Mouse (Mus musculus): Measurements from ENCODE around the gene Dnaic1. TPM values are rescaled to one million over a fixed set of nuclear protein-coding genes. Genes with fewer than 3 reads are reported as not detected.

The Dnaic1 gene
- polyA plus RNA-seq, 1 experiment from 2014 or later: 2.1 TPM

DNA sequence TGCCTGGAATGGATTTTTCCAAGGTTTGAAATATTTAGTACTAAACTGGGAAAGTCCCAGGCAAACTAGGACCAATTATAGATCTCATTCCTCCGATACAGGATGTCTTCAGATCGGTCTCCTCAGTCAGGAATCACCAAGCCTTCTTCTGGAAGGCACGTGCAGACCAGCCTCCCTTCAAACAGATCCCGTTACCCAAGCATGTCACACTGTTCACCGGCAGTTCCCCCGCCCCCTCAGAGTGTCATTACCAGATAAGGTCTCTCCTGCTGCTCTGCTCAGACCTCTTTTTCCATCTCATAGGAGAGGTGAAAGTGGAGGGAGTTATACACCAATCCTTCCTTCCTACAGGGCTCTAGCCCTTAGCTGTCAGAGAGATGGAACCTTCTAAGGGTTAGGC, 84.2 kb downstream of the Dnaic1 start:
- H3K9ac ChIP-seq: no peak overlapping the region
- no peak for ATAC-seq (ENCODE audit: insufficient number of reproducible peaks, low FRiP score)
- peaks cover 31% of the 10 kb centered on the region for H3K27me3 ChIP-seq (replicated peaks)
- H3K9me3 ChIP-seq (replicated peaks): no peaks in the 10 kb centered on the region
- peaks cover 3% of the 10 kb centered on the region for H3K4me1 ChIP-seq (replicated peaks)
- 0 out of 2 replicates have a peak, but pooled peaks cover 2% of the 10 kb centered on the region for H3K36me3 ChIP-seq
- WGBS: 49% methylated on average over 6 of the region's 6 CpGs
- H3K27ac ChIP-seq (ENCODE audit: poor library complexity, severe bottlenecking): no peak overlapping the region
- no peak overlapping the region for H3K4me2 ChIP-seq
- H3K4me3 ChIP-seq: no peak overlapping the region

DNA sequence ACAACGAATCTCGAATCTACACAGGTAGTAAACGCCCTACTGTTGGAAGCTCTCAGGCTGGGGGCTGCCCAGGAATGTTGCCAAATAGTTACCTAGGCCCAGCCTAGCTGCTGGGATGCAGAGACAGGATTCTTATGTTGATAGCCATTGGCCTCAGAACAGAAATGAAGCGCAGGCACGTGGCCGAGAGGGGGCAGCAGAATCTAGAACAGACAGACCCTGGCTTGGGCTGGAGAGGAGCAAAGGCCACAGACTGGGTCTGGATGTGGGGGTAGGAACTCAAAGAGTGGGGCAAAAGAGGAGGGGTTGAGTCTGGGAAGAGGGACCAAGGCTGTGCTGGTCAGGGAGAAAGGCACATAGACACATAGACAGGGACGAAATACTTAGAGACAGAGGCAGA, 84.6 kb downstream of the Dnaic1 start:
- Histone ChIP-seq H3K27ac (ENCODE audit: poor library complexity, severe bottlenecking) (no peak overlapping the region), H3K9ac (no peak overlapping the region), H3K4me2 (no peak overlapping the region), H3K4me3 (no peak overlapping the region), H3K4me1 (replicated peaks) (peaks cover 7% of the 10 kb centered on the region), H3K36me3 (0 out of 2 replicates have a peak, but pooled peaks cover 2% of the 10 kb centered on the region), H3K9me3 (replicated peaks) (no peaks in the 10 kb centered on the region), H3K27me3 (replicated peaks) (peaks cover 36% of the 10 kb centered on the region)
- WGBS: 22% methylated on average over 7 of the region's 7 CpGs
- ATAC-seq (ENCODE audit: insufficient number of reproducible peaks, low FRiP score): no peak

DNA sequence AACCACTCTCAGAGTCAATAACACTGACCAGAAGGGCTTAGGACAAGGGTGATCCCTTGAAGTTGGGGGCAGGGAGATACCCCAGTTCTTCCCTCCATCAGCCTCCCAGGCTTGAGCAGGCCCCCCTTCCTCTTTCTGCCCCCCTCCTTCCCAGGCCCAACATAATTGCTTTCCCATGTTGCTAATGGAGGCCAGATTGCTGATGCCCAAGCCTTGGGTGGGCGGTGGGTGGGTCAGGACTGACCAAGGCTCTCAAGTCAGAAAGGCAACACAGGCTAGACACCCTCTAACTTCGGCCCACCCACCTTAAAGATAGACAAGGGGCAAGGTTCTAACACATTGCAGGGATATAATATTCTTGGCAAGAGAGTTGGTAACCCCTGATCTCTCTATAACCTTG, 86.0 kb downstream of the Dnaic1 start:
- ATAC-seq (ENCODE audit: insufficient number of reproducible peaks, low FRiP score): no peak
- Histone ChIP-seq H3K9me3 (replicated peaks) (no peaks in the 10 kb centered on the region), H3K27me3 (replicated peaks) (peaks cover 45% of the 10 kb centered on the region), H3K4me1 (replicated peaks) (peaks cover 19% of the 10 kb centered on the region), H3K4me3 (no peak overlapping the region), H3K27ac (ENCODE audit: poor library complexity, severe bottlenecking) (no peak overlapping the region), H3K36me3 (0 out of 2 replicates have a peak, but pooled peaks cover 2% of the 10 kb centered on the region), H3K9ac (no peak overlapping the region), H3K4me2 (no peak overlapping the region)
- WGBS: 75% methylated on average over 2 of the region's 2 CpGs

DNA sequence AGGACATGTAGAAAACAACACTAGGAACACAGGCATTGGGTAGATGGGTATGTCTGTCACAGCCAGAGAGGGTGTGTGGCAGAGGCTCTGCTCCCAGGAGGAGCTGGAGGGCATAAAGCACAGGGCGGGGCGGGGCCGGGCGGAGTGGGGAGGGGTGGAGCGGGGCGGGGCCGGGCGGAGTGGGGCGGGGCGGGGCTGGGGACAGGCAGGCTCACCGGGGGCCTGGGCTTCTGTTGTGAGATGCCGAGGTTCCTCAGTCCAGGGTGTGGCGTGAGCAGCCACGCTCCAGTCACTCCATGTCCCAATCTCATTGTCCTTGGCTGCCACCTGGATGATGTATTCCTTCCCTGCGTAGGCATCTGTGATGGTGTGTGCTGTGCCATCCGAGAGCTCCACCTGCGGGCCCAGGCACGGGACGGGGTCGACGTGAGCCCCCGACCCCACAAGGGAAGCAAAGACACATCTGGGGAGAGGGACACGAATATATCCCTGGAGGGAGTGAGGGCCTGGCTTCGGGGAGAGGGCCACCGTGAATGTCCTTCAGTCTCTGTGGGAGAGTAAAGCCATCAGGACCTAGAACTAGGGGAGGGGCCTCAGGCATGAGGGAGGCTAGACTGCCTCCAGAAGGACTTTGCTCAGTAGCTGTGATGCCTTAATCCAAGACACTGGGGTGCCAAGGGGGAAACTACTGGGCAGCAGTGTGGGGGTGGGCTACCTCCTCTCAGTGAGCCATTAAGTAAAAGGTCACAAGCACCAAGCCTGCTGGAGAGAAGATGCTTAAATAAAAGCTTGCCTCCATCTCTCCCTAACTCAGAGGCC, 89.2 kb downstream of the Dnaic1 start:
- WGBS: 17% methylated on average over 25 of the region's 25 CpGs
- H3K36me3 ChIP-seq: 0 out of 2 replicates have a peak, but pooled peaks cover 2% of the 10 kb centered on the region
- H3K9ac ChIP-seq: peak overlapping the region; percentile 14; the same call in 1 of the 2 replicates
- H3K27ac ChIP-seq (ENCODE audit: poor library complexity, severe bottlenecking): no peak overlapping the region
- no peaks in the 10 kb centered on the region for H3K9me3 ChIP-seq (replicated peaks)
- peaks cover 67% of the 10 kb centered on the region for H3K27me3 ChIP-seq (replicated peaks)
- ATAC-seq (ENCODE audit: insufficient number of reproducible peaks, low FRiP score): 0 out of 2 replicates have a peak, but pooled peaks have one; percentile 30
- H3K4me2 ChIP-seq: peak overlapping the region; percentile 19
- peaks cover 37% of the 10 kb centered on the region for H3K4me1 ChIP-seq (replicated peaks)
- no peak overlapping the region for H3K4me3 ChIP-seq

DNA sequence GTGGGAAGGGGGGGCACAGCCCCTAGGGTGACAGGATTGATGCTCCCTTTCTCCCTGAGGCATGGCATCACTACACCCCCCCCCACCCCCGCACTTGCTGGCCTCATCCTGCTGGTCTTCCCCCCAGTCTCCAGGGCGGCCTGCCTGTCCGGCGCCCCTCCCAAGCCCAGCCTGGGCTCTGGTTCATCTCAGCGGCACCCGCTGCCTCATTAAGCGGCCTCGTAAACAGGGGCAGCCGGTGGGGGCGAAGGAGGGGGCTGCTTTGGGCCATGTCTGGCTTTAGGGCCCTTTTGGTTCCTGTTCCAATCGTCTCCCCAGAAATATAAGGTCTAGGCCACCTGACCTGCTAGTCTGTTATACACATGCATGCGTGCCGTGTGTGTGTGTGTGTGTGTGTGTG, 90.0 kb downstream of the Dnaic1 start:
- H3K4me2 ChIP-seq: no peak overlapping the region
- no peak for ATAC-seq (ENCODE audit: insufficient number of reproducible peaks, low FRiP score)
- WGBS: 46% methylated on average over 13 of the region's 13 CpGs
- H3K36me3 ChIP-seq: 0 out of 2 replicates have a peak, but pooled peaks cover 2% of the 10 kb centered on the region
- H3K27me3 ChIP-seq (replicated peaks): peaks cover 67% of the 10 kb centered on the region
- no peak overlapping the region for H3K9ac ChIP-seq
- no peak overlapping the region for H3K27ac ChIP-seq (ENCODE audit: poor library complexity, severe bottlenecking)
- no peaks in the 10 kb centered on the region for H3K9me3 ChIP-seq (replicated peaks)
- H3K4me1 ChIP-seq (replicated peaks): peaks cover 45% of the 10 kb centered on the region
- no peak overlapping the region for H3K4me3 ChIP-seq

DNA sequence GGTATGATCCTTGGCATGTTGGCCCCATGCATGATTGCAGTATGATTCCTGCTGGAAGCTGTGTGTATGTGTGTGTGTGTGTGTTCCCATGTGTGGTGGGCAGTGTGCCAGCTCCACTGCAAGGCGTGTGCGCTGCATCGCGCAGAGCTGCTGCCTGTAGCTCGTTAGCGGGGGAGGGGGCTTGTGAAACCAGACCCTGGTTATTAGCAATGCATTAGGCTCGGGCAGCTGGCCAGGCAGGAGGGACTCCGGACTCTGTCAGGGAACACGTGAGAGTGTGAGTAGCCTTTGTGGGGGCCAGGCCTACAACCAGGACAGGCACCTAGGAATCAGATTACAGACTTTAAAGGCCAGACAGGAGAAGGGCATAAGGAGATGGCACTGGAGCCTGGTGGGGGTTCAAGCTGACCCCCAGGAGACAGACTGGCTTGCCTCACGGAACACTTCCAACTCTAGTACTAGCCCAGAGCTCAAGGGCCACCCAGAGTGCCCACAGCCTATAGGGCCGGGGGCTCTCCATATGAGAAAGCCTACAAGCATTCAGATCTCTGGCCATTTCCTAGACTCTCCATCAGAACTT, 91.4 kb downstream of the Dnaic1 start:
- Histone ChIP-seq H3K27ac (ENCODE audit: poor library complexity, severe bottlenecking) (no peak overlapping the region), H3K36me3 (0 out of 2 replicates have a peak, but pooled peaks cover 2% of the 10 kb centered on the region), H3K4me1 (replicated peaks) (peaks cover 57% of the 10 kb centered on the region), H3K4me3 (no peak overlapping the region), H3K9ac (no peak overlapping the region), H3K9me3 (replicated peaks) (no peaks in the 10 kb centered on the region), H3K4me2 (no peak overlapping the region), H3K27me3 (replicated peaks) (peaks cover 62% of the 10 kb centered on the region)
- WGBS: 37% methylated on average over 11 of the region's 11 CpGs
- ATAC-seq (ENCODE audit: insufficient number of reproducible peaks, low FRiP score): 0 out of 2 replicates have a peak, but pooled peaks have one; percentile 10

DNA sequence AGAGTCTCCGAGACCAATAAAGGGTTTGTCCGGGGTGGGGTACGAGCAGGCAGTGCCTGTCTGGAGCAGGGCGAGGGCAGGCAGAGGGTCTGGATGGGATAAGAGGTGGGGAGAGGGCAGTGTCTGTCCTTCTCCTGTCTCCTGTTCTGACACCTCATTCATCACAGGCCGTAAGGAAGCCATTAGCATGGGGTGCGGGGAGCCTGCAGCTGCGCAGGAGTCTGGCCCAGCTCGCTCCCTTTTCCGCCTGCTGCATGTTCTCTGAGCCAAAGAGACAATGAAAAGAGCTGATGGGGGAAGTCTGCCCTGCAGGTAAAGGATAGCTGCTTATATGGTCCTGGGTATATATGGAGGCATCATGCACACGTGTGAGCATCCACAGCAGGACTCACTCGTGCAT, 93.1 kb downstream of the Dnaic1 start:
- peaks cover 52% of the 10 kb centered on the region for H3K27me3 ChIP-seq (replicated peaks)
- H3K27ac ChIP-seq (ENCODE audit: poor library complexity, severe bottlenecking): no peak overlapping the region
- H3K4me3 ChIP-seq: no peak overlapping the region
- H3K4me1 ChIP-seq (replicated peaks): peaks cover 57% of the 10 kb centered on the region
- no peak overlapping the region for H3K4me2 ChIP-seq
- no peaks in the 10 kb centered on the region for H3K9me3 ChIP-seq (replicated peaks)
- H3K9ac ChIP-seq: no peak overlapping the region
- 0 out of 2 replicates have a peak, but pooled peaks cover under 1% of the 10 kb centered on the region for H3K36me3 ChIP-seq
- ATAC-seq (ENCODE audit: insufficient number of reproducible peaks, low FRiP score): no peak
- WGBS: 61% methylated on average over 11 of the region's 11 CpGs

DNA sequence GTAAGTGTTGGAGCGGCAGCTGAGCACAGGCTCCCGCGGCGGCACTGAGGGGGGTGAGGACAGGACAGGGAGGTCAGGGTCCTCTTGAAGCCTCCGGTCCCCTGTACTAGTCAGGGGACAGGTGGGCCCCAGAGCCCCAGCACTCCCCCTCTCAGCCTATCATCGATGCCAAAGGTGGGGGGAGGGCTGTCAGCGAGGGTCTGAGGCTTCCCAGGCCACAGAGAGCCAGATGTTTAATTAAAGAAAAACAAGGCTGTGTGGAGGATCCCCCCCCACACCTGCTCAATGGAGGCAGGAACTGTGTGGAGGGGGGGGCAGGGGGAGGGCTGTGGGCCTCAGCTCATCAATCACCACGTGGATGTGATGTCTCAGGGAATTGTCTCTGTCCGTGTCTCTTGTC, 94.0 kb downstream of the Dnaic1 start:
- Histone ChIP-seq H3K4me3 (no peak overlapping the region), H3K27me3 (replicated peaks) (peaks cover 48% of the 10 kb centered on the region), H3K36me3 (no peaks in the 10 kb centered on the region), H3K4me2 (no peak overlapping the region), H3K9me3 (replicated peaks) (no peaks in the 10 kb centered on the region), H3K9ac (no peak overlapping the region), H3K27ac (ENCODE audit: poor library complexity, severe bottlenecking) (no peak overlapping the region), H3K4me1 (replicated peaks) (peaks cover 55% of the 10 kb centered on the region)
- no peak for ATAC-seq (ENCODE audit: insufficient number of reproducible peaks, low FRiP score)
- WGBS: 28% methylated on average over 9 of the region's 9 CpGs

DNA sequence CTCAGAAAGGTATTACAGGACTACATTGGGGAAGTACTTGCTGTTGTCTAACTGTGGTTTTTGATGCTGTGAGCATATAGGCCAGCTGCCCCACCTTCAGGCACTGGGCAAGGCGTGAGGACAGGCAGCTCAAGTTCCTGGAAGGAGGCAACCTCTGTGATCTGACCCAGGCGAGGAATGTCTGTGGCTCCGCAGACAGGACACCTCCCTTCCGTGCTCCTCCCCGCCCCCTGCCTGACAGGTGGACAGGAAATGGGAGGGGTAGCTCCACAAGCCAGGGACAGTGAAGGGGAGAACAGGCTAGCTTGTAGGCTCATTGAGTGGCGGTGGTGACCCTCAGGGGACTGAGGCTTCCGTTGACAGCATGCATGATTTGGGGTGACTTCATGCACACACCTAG, 95.0 kb downstream of the Dnaic1 start:
- H3K4me2 ChIP-seq: no peak overlapping the region
- peaks cover 50% of the 10 kb centered on the region for H3K4me1 ChIP-seq (replicated peaks)
- peaks cover 39% of the 10 kb centered on the region for H3K27me3 ChIP-seq (replicated peaks)
- 36% methylated on average over 7 of the region's 7 CpGs for WGBS
- no peaks in the 10 kb centered on the region for H3K9me3 ChIP-seq (replicated peaks)
- 0 out of 2 replicates have a peak overlapping the region, but pooled peaks have one; percentile 24 for H3K9ac ChIP-seq
- H3K27ac ChIP-seq (ENCODE audit: poor library complexity, severe bottlenecking): no peak overlapping the region
- no peaks in the 10 kb centered on the region for H3K36me3 ChIP-seq
- H3K4me3 ChIP-seq: no peak overlapping the region
- ATAC-seq (ENCODE audit: insufficient number of reproducible peaks, low FRiP score): no peak

DNA sequence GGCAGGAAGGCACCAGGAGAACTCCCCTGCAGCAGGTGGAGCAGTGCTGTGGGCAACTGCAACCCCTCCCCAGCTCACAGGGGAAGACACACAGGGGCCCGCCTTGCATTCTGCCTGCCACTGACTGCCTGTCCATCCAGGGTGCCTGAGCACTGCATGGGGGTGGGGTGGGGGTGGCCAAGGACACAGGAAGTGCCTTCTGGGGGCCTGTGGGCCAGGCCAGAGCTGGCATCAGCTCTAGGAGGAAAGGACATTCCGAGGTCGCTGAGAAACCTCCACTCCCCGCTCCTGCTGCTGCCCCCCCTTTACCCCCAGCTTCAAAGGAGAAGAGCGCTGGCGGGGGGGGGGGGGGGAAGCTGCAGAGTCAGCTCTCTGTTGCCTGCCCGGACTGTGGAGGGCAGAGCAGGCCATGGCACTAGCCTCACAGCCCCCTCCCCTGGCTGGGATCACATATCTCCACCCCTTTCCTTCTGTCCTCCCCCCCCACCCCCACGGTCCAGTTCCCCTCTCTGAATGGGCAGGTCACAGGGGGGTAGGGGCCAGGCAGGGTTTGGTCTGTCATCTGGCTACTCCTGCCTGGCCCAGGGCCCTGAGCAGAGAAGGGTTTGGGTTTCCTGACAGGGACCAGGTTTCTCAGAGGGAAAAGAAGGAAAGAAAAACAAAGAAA, 95.6 kb downstream of the Dnaic1 start:
- WGBS: 12% methylated on average over 5 of the region's 8 CpGs
- Histone ChIP-seq H3K27ac (ENCODE audit: poor library complexity, severe bottlenecking) (no peak overlapping the region), H3K9ac (peak overlapping the region; percentile 24; the same call in 1 of the 2 replicates), H3K4me1 (replicated peaks) (peaks cover 44% of the 10 kb centered on the region), H3K27me3 (replicated peaks) (peaks cover 34% of the 10 kb centered on the region), H3K36me3 (no peaks in the 10 kb centered on the region), H3K9me3 (replicated peaks) (no peaks in the 10 kb centered on the region), H3K4me2 (peak overlapping the region; percentile 33), H3K4me3 (no peak overlapping the region)
- peak; percentile 40; the same call in 1 of the 2 replicates for ATAC-seq (ENCODE audit: insufficient number of reproducible peaks, low FRiP score)

DNA sequence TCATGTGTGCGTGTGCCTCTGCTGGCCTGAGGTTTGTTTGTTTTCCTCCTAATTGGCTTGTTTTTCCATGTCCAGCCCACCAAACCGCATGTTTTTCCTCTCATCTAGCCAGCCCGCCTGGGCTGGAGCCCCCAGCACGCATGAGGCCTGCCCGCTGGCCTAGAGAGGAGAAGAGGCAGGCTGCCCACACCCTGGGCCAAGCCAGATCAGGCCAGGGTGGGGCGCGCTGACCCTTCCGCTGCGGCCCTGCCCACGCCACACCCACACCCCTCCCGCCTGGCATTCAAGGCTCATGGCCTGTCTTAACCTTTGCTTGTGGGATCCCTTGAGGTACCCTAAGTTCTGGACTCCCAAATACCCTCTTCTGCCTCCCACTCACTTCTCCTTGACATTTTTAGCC, 97.1 kb downstream of the Dnaic1 start:
- Histone ChIP-seq H3K9me3 (replicated peaks) (no peaks in the 10 kb centered on the region), H3K27me3 (replicated peaks) (peaks cover 42% of the 10 kb centered on the region), H3K4me3 (no peak overlapping the region), H3K4me1 (replicated peaks) (peaks cover 39% of the 10 kb centered on the region), H3K9ac (no peak overlapping the region), H3K27ac (ENCODE audit: poor library complexity, severe bottlenecking) (no peak overlapping the region), H3K4me2 (no peak overlapping the region), H3K36me3 (no peaks in the 10 kb centered on the region)
- ATAC-seq (ENCODE audit: insufficient number of reproducible peaks, low FRiP score): no peak; the same call in 1 of the 2 replicates
- WGBS: 78% methylated on average over 11 of the region's 11 CpGs

Measured in heart, embryonic 12.5 days (tissue).